ENCODE assay signal across 20 mouse cellular contexts in the genomic region with DNA sequence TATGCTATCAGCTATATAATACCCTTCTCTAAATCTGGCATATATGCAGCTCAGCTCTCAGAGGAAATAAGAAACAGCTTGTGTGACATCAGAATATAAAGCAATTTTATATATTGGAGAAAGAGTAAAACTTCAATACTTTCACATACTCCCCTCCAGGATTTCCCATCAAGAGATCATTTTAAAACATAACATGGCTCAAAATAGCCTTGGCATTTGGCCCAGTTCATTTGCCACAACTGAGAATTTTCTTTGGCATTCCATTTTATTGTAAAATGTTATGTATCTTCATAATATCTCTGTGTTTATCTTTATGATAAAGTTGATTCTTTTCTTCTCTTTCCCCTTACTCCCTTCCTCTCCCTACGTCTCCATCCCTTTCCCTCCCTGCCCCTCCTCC. TPM values are rescaled to one million over a fixed set of nuclear protein-coding genes. Genes with fewer than 3 reads are reported as not detected.
A peak's percentile ranks its signal among the peaks of the same experiment; 100 is the strongest.
DNase-seq lines count a peak whose midpoint lies in the region; ATAC-seq and TF ChIP-seq lines count a peak whose summit lies in the region.
"Had no signal": no experiment of that assay in that cellular context is flagged by ENCODE, and none has a peak within 500 bp of the region (broad histone marks: within the 10 kb centered on the region; RNA-seq: fewer than 3 reads in every experiment).

No protein-coding gene starts in this region.

- H3K4me1 ChIP-seq in forebrain, postnatal 0 days (ENCODE audit: insufficient read depth), result no peaks in the 10 kb centered on the region
- H3K4me1 ChIP-seq in forebrain, embryonic 14.5 days (ENCODE audit: control insufficient read depth, insufficient read depth, low read length), result no peaks in the 10 kb centered on the region
- H3K4me1 ChIP-seq in lung, embryonic 14.5 days (ENCODE audit: insufficient read depth), result 0 out of 2 replicates have a peak, but pooled peaks cover 2% of the 10 kb centered on the region
- H3K4me1 ChIP-seq: embryonic facial prominence, embryonic 15.5 days; forebrain, embryonic 10.5 days; hindbrain, embryonic 10.5 days had no signal

- WGBS in forebrain, postnatal 0 days, result 81% methylated on average over 1 of the region's 1 CpGs
- WGBS in forebrain, embryonic 14.5 days, result 73% methylated on average over 1 of the region's 1 CpGs
- WGBS in lung, embryonic 14.5 days, result 44% methylated on average over 1 of the region's 1 CpGs

- H3K9ac ChIP-seq in forebrain, postnatal 0 days, result no peak overlapping the region
- H3K9ac ChIP-seq in forebrain, embryonic 14.5 days (ENCODE audit: low read length), result no peak overlapping the region
- no peak overlapping the region for H3K9ac ChIP-seq in lung, embryonic 14.5 days
- H3K9ac ChIP-seq: embryonic facial prominence, embryonic 15.5 days; heart, embryonic 12.5 days; hindbrain, embryonic 14.5 days had no signal

- H3K36me3 ChIP-seq in forebrain, postnatal 0 days (ENCODE audit: insufficient read depth), result no peaks in the 10 kb centered on the region
- no peaks in the 10 kb centered on the region for H3K36me3 ChIP-seq in forebrain, embryonic 14.5 days (ENCODE audit: control insufficient read depth, insufficient read depth, low read length)
- no peaks in the 10 kb centered on the region for H3K36me3 ChIP-seq in lung, embryonic 14.5 days (ENCODE audit: insufficient read depth)
- H3K36me3 ChIP-seq: embryonic facial prominence, embryonic 15.5 days; forebrain, embryonic 10.5 days; heart, embryonic 12.5 days; hindbrain, embryonic 10.5 days had no signal

- peak; percentile 29; the same call in 1 of the 2 replicates for ATAC-seq in forebrain, postnatal 0 days
- no peak for ATAC-seq in forebrain, embryonic 14.5 days
- no peak for ATAC-seq in lung, embryonic 14.5 days (ENCODE audit: insufficient read depth)

- TF ChIP-seq CTCF in forebrain, postnatal 0 days (IDR thresholded peaks at IDR 0.05; ENCODE audit: low read depth), result no peak
- TF ChIP-seq CTCF in lung, embryonic 14.5 days (IDR thresholded peaks at IDR 0.05; ENCODE audit: low read depth), result no peak

- peak; percentile 54 for DNase-seq in forebrain, postnatal 0 days
- DNase-seq in forebrain, embryonic 14.5 days (ENCODE audit: low spot score), result no peak
- peak; percentile 24 for DNase-seq in lung, embryonic 14.5 days
- DNase-seq in lung, postnatal 14 days, result no peak
- peak; percentile 58 for DNase-seq in NIH3T3 (ENCODE audit: low read depth)
- no peak for DNase-seq in kidney, postnatal 14 days
- DNase-seq: adrenal gland, postnatal 14 days; cerebellum, adult 18-20 months; cerebellum, adult 9-11 months; cerebellum, postnatal 36 days; gastrocnemius, adult 2 months; gastrocnemius, postnatal 25 days had no signal

- H3K9me3 ChIP-seq in forebrain, postnatal 0 days (ENCODE audit: low read length), result no peaks in the 10 kb centered on the region
- H3K9me3 ChIP-seq in forebrain, embryonic 14.5 days (replicated peaks; ENCODE audit: control insufficient read depth, low read length), result no peaks in the 10 kb centered on the region
- H3K9me3 ChIP-seq in lung, embryonic 14.5 days (ENCODE audit: low read depth, low read length), result no peaks in the 10 kb centered on the region
- H3K9me3 ChIP-seq: embryonic facial prominence, embryonic 15.5 days; forebrain, embryonic 10.5 days; heart, embryonic 12.5 days; hindbrain, embryonic 10.5 days had no signal

- H3K27me3 ChIP-seq in forebrain, postnatal 0 days (ENCODE audit: insufficient read depth, low read length), result no peaks in the 10 kb centered on the region
- no peaks in the 10 kb centered on the region for H3K27me3 ChIP-seq in forebrain, embryonic 14.5 days (replicated peaks; ENCODE audit: control insufficient read depth, insufficient read depth, low read length)
- H3K27me3 ChIP-seq in lung, embryonic 14.5 days (ENCODE audit: insufficient read depth, low read length), result no peaks in the 10 kb centered on the region
- H3K27me3 ChIP-seq: embryonic facial prominence, embryonic 15.5 days; heart, embryonic 12.5 days had no signal

- no peak overlapping the region for H3K27ac ChIP-seq in forebrain, postnatal 0 days (ENCODE audit: low read depth, low read length)
- no peak overlapping the region for H3K27ac ChIP-seq in forebrain, embryonic 14.5 days (ENCODE audit: low read depth, low read length)
- no peak overlapping the region for H3K27ac ChIP-seq in lung, embryonic 14.5 days (ENCODE audit: low read depth)
- H3K27ac ChIP-seq: embryonic facial prominence, embryonic 15.5 days; forebrain, embryonic 10.5 days; gastrocnemius, adult 2 months; hindbrain, embryonic 10.5 days; hindbrain, embryonic 14.5 days had no signal

- no peak overlapping the region for H3K4me3 ChIP-seq in forebrain, postnatal 0 days (ENCODE audit: low read depth, low read length)
- no peak overlapping the region for H3K4me3 ChIP-seq in forebrain, embryonic 14.5 days (ENCODE audit: low read depth, low read length)
- H3K4me3 ChIP-seq in lung, embryonic 14.5 days (ENCODE audit: low read depth, low read length), result no peak overlapping the region
- H3K4me3 ChIP-seq: embryonic facial prominence, embryonic 15.5 days; erythroblast, embryonic 14.5 days; forebrain, embryonic 10.5 days; gastrocnemius, adult 2 months; heart, embryonic 12.5 days; hindbrain, embryonic 10.5 days had no signal

- no peak overlapping the region for H3K4me2 ChIP-seq in forebrain, postnatal 0 days (ENCODE audit: low read depth)
- H3K4me2 ChIP-seq in forebrain, embryonic 14.5 days (ENCODE audit: low read length), result no peak overlapping the region
- no peak overlapping the region for H3K4me2 ChIP-seq in lung, embryonic 14.5 days
- H3K4me2 ChIP-seq: embryonic facial prominence, embryonic 15.5 days; heart, embryonic 12.5 days; hindbrain, embryonic 14.5 days had no signal

RNA-seq across cellular contexts. Expression of gene Ccdc190, which starts 32.8 kb away (rescaled TPM):
- total RNA-seq in forebrain, postnatal 0 days (2014; rRNA removed), result 6.8 and 8.3 TPM in 2 replicates
- 0.97 and 1.5 TPM in 2 replicates for polyA plus RNA-seq in forebrain, postnatal 0 days (2015; fragmentation: Nextera tagmentation; extraction: Ambion mirVana)
- 2.3 and 3.8 TPM in 2 replicates for polyA plus RNA-seq in forebrain, embryonic 14.5 days (2014; fragmentation: Nextera tagmentation; extraction: Ambion mirVana)
- polyA plus RNA-seq in lung, embryonic 14.5 days (2014; fragmentation: Nextera tagmentation; extraction: Ambion mirVana), result 0.20 TPM in 1 of 2 replicates, not detected in the other
- total RNA-seq: adrenal gland, postnatal 14 days; gastrocnemius, adult 2 months; gastrocnemius, postnatal 25 days; granulocyte monocyte progenitor cell, adult 5-6 weeks; heart, adult 8-10 months had no signal
- polyA plus RNA-seq: erythroblast, embryonic 14.5 days; heart, embryonic 12.5 days; hindbrain, embryonic 10.5 days had no signal

Comparison
In these comparisons a context has a peak if more than half of its experiments do, and no peak if none do; other contexts are left out.
1. DNase-seq: peak in forebrain, postnatal 0 days (single experiment), lung, embryonic 14.5 days (single experiment) and NIH3T3 (single experiment); none in forebrain, embryonic 14.5 days (single experiment), lung, postnatal 14 days (single experiment) and kidney, postnatal 14 days (single experiment).